Mouse (Mus musculus) cerebellum, adult 2 months (tissue): ENCODE results near the gene Zfp64.

Source experiments
- CTCF ChIP-seq: fragments of 200-500 bp; IDR thresholded peaks from 2 replicates; pipeline ENCODE4 v1.5.1; 2011; ENCODE audit warnings: low read depth, mild to moderate bottlenecking, control low read depth, low read length, moderate library complexity, borderline replicate concordance; ENCODE audit not compliant: insufficient read depth
- POLR2A ChIP-seq: fragments of 200-500 bp; IDR thresholded peaks from 2 replicates; pipeline ENCODE4 v1.6.1; 2011; ENCODE audit warnings: low read length, control low read depth, borderline replicate concordance; ENCODE audit not compliant: insufficient read depth

- TF ChIP-seq POLR2A (no peak), CTCF (no peak)
Observed at GRCm38 (mm10) chr2:168970131-168970530, 14.7 kb upstream of the Zfp64 start.
